Mouse (Mus musculus) kidney, embryonic 15.5 days (tissue): Measurements from ENCODE around the gene Larp6. TPM values are rescaled to one million over a fixed set of nuclear protein-coding genes. Genes with fewer than 3 reads are reported as not detected.
A peak's percentile ranks its signal among the peaks of the same experiment; 100 is the strongest.

Source experiments
- ATAC-seq: fragments of 200-750 bp; cut with Nextera tagmentation; replicated peaks from 2 replicates; pipeline ENCODE4 v1.8.0; 2017; ENCODE audit warnings: moderate TSS enrichment; ENCODE audit not compliant: low FRiP score
- H3K27ac ChIP-seq: fragments of 300-500 bp; sonication (generic); 2 replicates; pipeline ENCODE4 v1.5.1; 2015; ENCODE audit warnings: mild to moderate bottlenecking, inconsistent platforms
- H3K27me3 ChIP-seq: fragments of 300-500 bp; sonication (generic); 2 replicates; pipeline ENCODE4 v1.6.1; 2015; ENCODE audit warnings: inconsistent platforms
- H3K36me3 ChIP-seq: fragments of 300-500 bp; sonication (generic); 2 replicates; pipeline ENCODE4 v1.6.1; 2015; ENCODE audit warnings: inconsistent platforms
- H3K4me1 ChIP-seq: fragments of 300-500 bp; sonication (generic); 2 replicates; pipeline ENCODE4 v1.6.1; 2015; ENCODE audit warnings: inconsistent platforms
- H3K4me2 ChIP-seq: fragments of 300-500 bp; sonication (generic); 2 replicates; pipeline ENCODE4 v1.6.1; 2015; ENCODE audit warnings: moderate library complexity, mild to moderate bottlenecking, inconsistent platforms
- H3K4me3 ChIP-seq: fragments of 300-500 bp; sonication (generic); replicated peaks from 2 replicates; pipeline ENCODE4 v1.5.1; 2015; ENCODE audit warnings: mild to moderate bottlenecking, inconsistent platforms
- H3K9ac ChIP-seq: fragments of 300-500 bp; sonication (generic); 2 replicates; pipeline ENCODE4 v1.6.1; 2015; ENCODE audit warnings: mild to moderate bottlenecking, inconsistent platforms
- H3K9me3 ChIP-seq: fragments of 300-500 bp; sonication (generic); replicated peaks from 2 replicates; pipeline ENCODE4 v1.6.1; 2016; ENCODE audit warnings: inconsistent platforms
- WGBS: fragments of 180-500 bp; shearing (Covaris S2); methylation state at CpG from one replicate; pipeline ENCODE4 v1.1.7; 2015; ENCODE audit warnings: mixed read lengths; 5-methylcytosine and 5-hydroxymethylcytosine counted together
- polyA plus RNA-seq: library from polyadenylated mRNA; unstranded; fragments of >200 nt; fragmentation: Nextera tagmentation; extraction: Ambion mirVana; gene quantifications from 2 replicates; pipeline ENCODE4 v1.2.1, GENCODE M21; 2015

Gene Larp6
- polyA plus RNA-seq, 1 experiment from 2014 or later = 1.7 TPM

DNA sequence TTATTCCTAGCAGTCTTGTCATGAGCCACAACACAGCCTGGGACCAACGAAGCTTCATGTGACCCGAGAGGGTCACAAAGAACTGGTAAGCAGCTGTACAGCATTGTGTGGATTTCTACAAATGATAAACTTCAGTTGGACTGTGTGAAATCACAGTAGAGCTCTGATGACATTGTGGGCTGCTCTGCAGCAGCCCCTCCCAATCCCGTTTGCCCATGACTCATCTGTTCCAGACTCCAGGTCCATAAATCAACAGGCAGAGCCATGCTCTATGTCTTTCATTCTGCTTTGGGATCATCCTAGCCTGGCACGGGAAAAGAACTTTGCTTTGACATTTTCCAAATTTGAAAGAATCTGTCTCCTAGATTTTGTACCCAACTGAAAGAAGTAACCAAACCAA is 20.2 kb upstream of the Larp6 start:
- Histone ChIP-seq H3K4me3 (no peak overlapping the region), H3K9ac (no peak overlapping the region), H3K9me3 (no peaks in the 10 kb centered on the region), H3K27me3 (no peaks in the 10 kb centered on the region), H3K4me1 (peaks cover 5% of the 10 kb centered on the region), H3K36me3 (no peaks in the 10 kb centered on the region), H3K4me2 (no peak overlapping the region), H3K27ac (no peak overlapping the region)
- ATAC-seq = no peak
- WGBS = 46% methylated on average over 4 of the region's 4 CpGs

- no peak overlapping the region for H3K4me3 ChIP-seq
- H3K4me1 ChIP-seq = no peaks in the 10 kb centered on the region
- no peak overlapping the region for H3K9ac ChIP-seq
- H3K9me3 ChIP-seq = no peaks in the 10 kb centered on the region
- no peaks in the 10 kb centered on the region for H3K27me3 ChIP-seq
- no peak overlapping the region for H3K4me2 ChIP-seq
- ATAC-seq = no peak
- no peak overlapping the region for H3K27ac ChIP-seq
- H3K36me3 ChIP-seq = no peaks in the 10 kb centered on the region
- WGBS = 58% methylated on average over 2 of the region's 2 CpGs
Measured at GRCm38 (mm10) chr9:60693986-60694385, 18.8 kb upstream of the Larp6 start.

DNA sequence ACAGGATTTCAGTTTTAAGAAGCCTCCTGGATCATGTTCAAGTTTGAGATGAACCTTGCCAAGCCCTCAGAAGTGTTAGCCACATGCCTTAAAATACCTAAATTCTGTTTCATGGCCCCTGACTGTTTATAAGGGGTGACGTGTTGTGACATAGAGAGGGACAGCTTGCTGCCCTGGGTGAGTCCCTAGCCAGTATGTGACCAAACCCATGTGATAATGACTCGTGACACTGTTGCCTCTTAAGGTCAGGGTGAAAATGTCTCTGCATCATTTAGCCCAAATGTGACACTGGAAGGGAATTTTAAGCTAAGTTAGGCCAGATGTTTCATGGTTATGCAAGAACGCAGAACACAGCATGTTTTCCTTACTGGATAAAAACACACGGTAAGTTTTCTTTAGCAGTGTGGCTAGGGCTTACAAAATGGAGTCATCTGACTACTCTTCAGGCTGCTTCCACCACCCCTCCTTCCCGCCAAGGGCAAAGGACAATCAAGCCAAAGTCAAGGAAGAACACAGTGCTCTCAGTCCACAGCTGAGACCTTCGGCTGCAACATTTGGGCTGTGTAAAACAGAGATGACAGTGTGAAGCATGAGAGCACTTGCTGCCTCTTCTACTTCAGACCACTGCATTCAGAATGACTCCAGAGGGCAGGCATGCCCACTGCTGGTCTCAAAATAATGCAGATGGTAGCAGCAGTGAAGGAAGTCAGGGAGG is 16.4 kb upstream of the Larp6 start:
- WGBS = 58% methylated on average over 6 of the region's 6 CpGs

GRCm38 (mm10) chr9:60699581-60700231 is 13.1 kb upstream of the Larp6 start:
- ATAC-seq = no peak
- Histone ChIP-seq H3K27ac (no peak overlapping the region), H3K27me3 (no peaks in the 10 kb centered on the region), H3K36me3 (no peaks in the 10 kb centered on the region), H3K4me1 (no peaks in the 10 kb centered on the region), H3K9me3 (no peaks in the 10 kb centered on the region), H3K4me2 (no peak overlapping the region), H3K9ac (no peak overlapping the region), H3K4me3 (no peak overlapping the region)
- 74% methylated on average over 18 of the region's 18 CpGs for WGBS

More for the DNA sequence above, 16.4 kb upstream of the Larp6 start:
- H3K4me3 ChIP-seq = no peak overlapping the region
- no peaks in the 10 kb centered on the region for H3K4me1 ChIP-seq
- no peak overlapping the region for H3K9ac ChIP-seq
- no peaks in the 10 kb centered on the region for H3K9me3 ChIP-seq
- no peak overlapping the region for H3K27ac ChIP-seq
- no peaks in the 10 kb centered on the region for H3K27me3 ChIP-seq
- ATAC-seq = no peak
- H3K36me3 ChIP-seq = no peaks in the 10 kb centered on the region
- H3K4me2 ChIP-seq = no peak overlapping the region

DNA sequence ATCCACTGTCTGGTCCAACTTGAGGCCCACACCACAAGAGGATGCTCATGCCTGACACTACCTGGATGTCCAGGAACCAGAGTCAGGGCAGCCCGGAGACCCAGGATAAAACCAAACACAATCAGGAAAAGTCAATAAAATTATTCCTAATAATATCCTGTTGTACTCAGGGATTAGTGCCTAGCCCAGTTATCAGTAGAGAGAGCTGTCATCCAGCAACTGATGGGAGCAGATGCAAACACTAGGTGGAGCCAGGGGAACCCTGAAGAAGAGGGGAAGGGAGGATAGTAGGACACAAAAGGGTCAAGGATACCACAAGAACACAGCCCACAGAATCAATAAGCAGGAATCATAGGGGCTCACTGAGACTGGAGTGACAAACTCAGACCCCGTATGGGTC is 5.2 kb upstream of the Larp6 start:
- Histone ChIP-seq H3K36me3 (no peaks in the 10 kb centered on the region), H3K27me3 (peaks cover 6% of the 10 kb centered on the region; the same call in 1 of the 2 replicates), H3K4me1 (peaks cover 3% of the 10 kb centered on the region), H3K9ac (no peak overlapping the region), H3K4me2 (no peak overlapping the region), H3K9me3 (no peaks in the 10 kb centered on the region), H3K27ac (no peak overlapping the region), H3K4me3 (no peak overlapping the region)
- ATAC-seq = no peak
- 90% methylated on average over 2 of the region's 2 CpGs for WGBS

DNA sequence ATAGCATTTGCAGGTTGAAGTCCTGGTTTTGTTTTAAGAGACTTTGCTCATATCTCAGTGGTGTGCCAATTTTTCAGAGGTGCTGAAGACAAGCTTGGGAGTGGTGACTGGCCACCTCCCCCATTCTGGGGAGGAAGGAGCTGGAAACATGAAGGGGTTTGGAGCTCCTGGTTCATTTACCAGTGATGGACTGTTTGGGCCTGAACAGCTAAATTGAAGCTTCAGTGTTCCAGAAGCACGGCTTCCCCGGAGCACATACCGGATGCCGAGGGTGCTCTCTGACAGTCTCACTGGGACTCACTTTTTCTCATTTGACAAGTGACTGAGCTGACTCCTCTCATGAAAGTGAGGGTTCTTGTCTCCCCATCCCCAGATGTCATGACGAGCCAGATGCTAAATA is 4.2 kb upstream of the Larp6 start:
- Histone ChIP-seq H3K9me3 (no peaks in the 10 kb centered on the region), H3K27me3 (peaks cover 6% of the 10 kb centered on the region; the same call in 1 of the 2 replicates), H3K9ac (no peak overlapping the region), H3K4me3 (no peak overlapping the region), H3K36me3 (no peaks in the 10 kb centered on the region), H3K27ac (no peak overlapping the region), H3K4me2 (no peak overlapping the region), H3K4me1 (peaks cover 13% of the 10 kb centered on the region)
- ATAC-seq = no peak
- WGBS = 93% methylated on average over 5 of the region's 5 CpGs

DNA sequence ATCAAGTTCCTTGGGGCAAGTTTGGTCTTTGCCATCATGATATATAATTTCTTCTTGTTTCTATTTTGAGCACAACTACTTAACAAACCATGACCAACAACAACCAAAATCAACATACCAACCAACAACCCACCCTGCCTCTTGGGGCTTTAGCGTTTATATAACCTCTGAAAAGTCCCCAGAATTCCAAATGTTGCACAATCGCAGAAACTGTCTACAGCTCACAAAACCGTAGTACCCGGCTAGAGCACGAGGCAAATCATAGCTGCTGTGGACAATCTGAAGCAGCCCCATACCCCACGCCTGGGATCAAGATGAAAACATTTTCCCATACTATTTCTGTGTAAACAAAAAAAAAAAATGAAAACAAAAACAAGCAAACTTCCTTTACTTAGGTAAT is 3.1 kb upstream of the Larp6 start:
- Histone ChIP-seq H3K27me3 (peaks cover 6% of the 10 kb centered on the region; the same call in 1 of the 2 replicates), H3K27ac (no peak overlapping the region), H3K4me1 (peaks cover 24% of the 10 kb centered on the region), H3K9me3 (no peaks in the 10 kb centered on the region), H3K4me2 (no peak overlapping the region), H3K9ac (no peak overlapping the region), H3K36me3 (no peaks in the 10 kb centered on the region), H3K4me3 (no peak overlapping the region)
- ATAC-seq = no peak
- WGBS = 78% methylated on average over 6 of the region's 6 CpGs

DNA sequence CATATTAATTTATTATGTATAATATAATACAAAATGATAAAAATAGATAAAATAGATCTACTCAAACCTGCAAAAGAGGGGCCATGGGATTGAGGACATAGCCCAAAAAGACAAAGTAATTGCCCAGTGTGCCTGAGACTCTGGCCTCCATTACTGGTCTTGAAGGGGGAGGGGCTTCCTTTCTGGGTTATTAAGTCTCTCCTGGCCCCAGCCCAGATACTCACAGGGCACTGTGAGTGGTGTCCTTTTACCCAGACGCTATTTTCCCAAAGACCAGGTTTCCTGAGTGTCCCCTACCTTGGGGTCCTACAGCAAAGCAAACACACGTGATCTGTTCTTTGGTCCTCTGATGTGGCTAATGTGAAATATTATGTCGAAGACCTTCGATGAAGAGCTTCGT is 778 bp upstream of the Larp6 start:
- no peaks in the 10 kb centered on the region for H3K36me3 ChIP-seq
- peaks cover 29% of the 10 kb centered on the region for H3K4me1 ChIP-seq
- H3K9ac ChIP-seq = no peak overlapping the region
- ATAC-seq = no peak
- H3K9me3 ChIP-seq = no peaks in the 10 kb centered on the region
- H3K4me2 ChIP-seq = no peak overlapping the region
- WGBS = 72% methylated on average over 5 of the region's 5 CpGs
- peaks cover 6% of the 10 kb centered on the region; the same call in 1 of the 2 replicates for H3K27me3 ChIP-seq
- no peak overlapping the region for H3K4me3 ChIP-seq
- no peak overlapping the region for H3K27ac ChIP-seq

DNA sequence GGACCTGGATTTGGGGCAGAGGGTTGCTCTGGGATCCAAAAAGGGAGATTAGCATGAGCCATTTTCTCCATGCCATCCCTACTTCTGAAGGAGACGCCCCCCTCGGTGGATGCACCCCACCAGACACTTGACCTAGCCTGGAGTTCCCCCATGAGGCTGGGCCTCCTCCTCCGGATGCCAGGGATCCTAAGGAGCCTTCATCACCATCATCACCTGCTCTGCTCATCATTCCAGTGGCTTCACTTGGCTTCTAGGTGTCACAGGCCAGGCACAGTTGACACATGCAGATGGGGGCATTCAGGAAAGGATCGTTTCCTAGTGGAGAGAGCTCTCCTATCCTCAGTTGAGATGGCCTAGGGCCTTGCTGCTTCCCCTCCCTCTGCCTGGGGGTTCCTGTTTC is 827 bp downstream of the Larp6 start:
- WGBS = 36% methylated on average over 4 of the region's 4 CpGs
- Histone ChIP-seq H3K36me3 (no peaks in the 10 kb centered on the region), H3K27me3 (peaks cover 6% of the 10 kb centered on the region; the same call in 1 of the 2 replicates), H3K9ac (peak overlapping the region; percentile 68; the same call in 1 of the 2 replicates), H3K4me2 (peak overlapping the region; percentile 99), H3K4me3 (peak overlapping the region; percentile 64), H3K27ac (no peak overlapping the region), H3K4me1 (peaks cover 29% of the 10 kb centered on the region), H3K9me3 (no peaks in the 10 kb centered on the region)
- no peak for ATAC-seq

- H3K27me3 ChIP-seq = peaks cover 6% of the 10 kb centered on the region; the same call in 1 of the 2 replicates
- H3K4me3 ChIP-seq = no peak overlapping the region
- no peaks in the 10 kb centered on the region for H3K36me3 ChIP-seq
- H3K4me2 ChIP-seq = 0 out of 2 replicates have a peak overlapping the region, but pooled peaks have one; percentile 99
- 79% methylated on average over 6 of the region's 6 CpGs for WGBS
- H3K27ac ChIP-seq = no peak overlapping the region
- no peak overlapping the region for H3K9ac ChIP-seq
- H3K4me1 ChIP-seq = peaks cover 29% of the 10 kb centered on the region
- no peak for ATAC-seq
- no peaks in the 10 kb centered on the region for H3K9me3 ChIP-seq
Measured at GRCm38 (mm10) chr9:60714191-60714590, 1.4 kb downstream of the Larp6 start.

DNA sequence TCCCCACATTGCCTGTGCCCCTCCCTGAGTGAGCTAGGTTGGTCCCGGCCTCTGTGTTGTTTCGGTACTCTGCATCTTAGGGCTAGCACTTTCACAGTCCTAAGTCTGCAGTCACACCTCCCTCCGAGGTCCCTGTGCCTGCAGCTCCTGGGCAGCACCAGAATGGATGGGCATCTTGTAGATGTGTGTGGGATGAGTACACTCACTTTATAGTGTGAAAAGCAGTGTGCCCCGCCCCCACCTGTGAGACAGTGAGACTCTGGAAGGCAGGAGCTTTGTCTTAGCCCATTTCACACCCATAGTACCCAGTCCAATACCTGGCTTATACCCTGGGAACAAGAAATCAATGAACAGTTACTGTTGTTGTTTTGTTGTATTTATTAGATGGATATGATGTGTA is 2.5 kb downstream of the Larp6 start:
- H3K27ac ChIP-seq = no peak overlapping the region
- H3K9me3 ChIP-seq = no peaks in the 10 kb centered on the region
- peaks cover 6% of the 10 kb centered on the region; the same call in 1 of the 2 replicates for H3K27me3 ChIP-seq
- ATAC-seq = no peak
- WGBS = 85% methylated on average over 4 of the region's 4 CpGs
- peaks cover 29% of the 10 kb centered on the region for H3K4me1 ChIP-seq
- H3K9ac ChIP-seq = no peak overlapping the region
- no peak overlapping the region for H3K4me3 ChIP-seq
- H3K4me2 ChIP-seq = no peak overlapping the region
- H3K36me3 ChIP-seq = no peaks in the 10 kb centered on the region

DNA sequence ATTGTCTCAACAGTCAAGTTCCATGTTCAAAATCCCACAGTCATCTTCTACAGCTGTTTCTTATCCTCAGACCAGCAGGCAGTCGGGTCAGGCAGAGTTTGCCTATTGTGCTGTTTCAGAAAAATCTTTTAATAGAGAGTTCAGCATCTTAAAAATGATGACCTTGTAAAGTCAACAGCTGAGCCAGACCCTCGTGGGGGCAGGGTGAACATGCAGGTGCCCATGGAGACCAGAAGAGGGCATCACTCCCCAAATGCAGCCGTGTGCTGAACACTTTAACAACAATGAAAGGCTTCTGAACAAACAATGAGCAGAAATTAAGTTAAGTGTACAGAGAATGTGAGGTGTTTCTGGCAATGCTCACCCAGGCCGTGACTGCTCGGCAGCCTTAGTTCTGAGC is 3.0 kb downstream of the Larp6 start:
- Histone ChIP-seq H3K27me3 (peaks cover 6% of the 10 kb centered on the region; the same call in 1 of the 2 replicates), H3K9me3 (no peaks in the 10 kb centered on the region), H3K9ac (no peak overlapping the region), H3K4me3 (no peak overlapping the region), H3K36me3 (no peaks in the 10 kb centered on the region), H3K27ac (no peak overlapping the region), H3K4me2 (no peak overlapping the region), H3K4me1 (peaks cover 29% of the 10 kb centered on the region)
- ATAC-seq = no peak
- WGBS = 54% methylated on average over 5 of the region's 5 CpGs
